Mouse (Mus musculus) small intestine, adult 2 months (tissue): Measurements from ENCODE around the gene Gba.

Source experiments
- CTCF ChIP-seq: fragments of 200-500 bp; IDR thresholded peaks from 2 replicates; pipeline ENCODE4 v1.5.1; 2012; ENCODE audit warnings: low read depth, mild to moderate bottlenecking, control low read depth, inconsistent platforms, low read length, moderate library complexity, mixed read lengths; ENCODE audit not compliant: insufficient replicate concordance, insufficient read length; ENCODE audit errors: extremely low read depth
- POLR2A ChIP-seq: fragments of 200-500 bp; IDR thresholded peaks from 2 replicates; pipeline ENCODE4 v1.6.1; 2012; ENCODE audit warnings: low read depth, mild to moderate bottlenecking, control low read depth, inconsistent platforms, low read length, moderate library complexity

- TF ChIP-seq CTCF (no peak), POLR2A (peak; percentile 89)
These were observed 38.0 kb upstream of the Gba start, which contains the start of gene Clk2 for GRCm38 (mm10) chr3:89164506-89165267.
